Mouse (Mus musculus) gastrocnemius, postnatal 14 days (tissue): ENCODE data around the gene Ncoa5. TPM values are rescaled to one million over a fixed set of nuclear protein-coding genes. Genes with fewer than 3 reads are reported as not detected.
A peak's percentile ranks its signal among the peaks of the same experiment; 100 is the strongest.

Source experiments
- DNase-seq: peaks from one replicate; pipeline ENCODE4 v3.0.0; 2021; ENCODE audit warnings: mixed read lengths
- intact Hi-C: fragments of 180-260 bp; cut with DNase I; formaldehyde crosslinking; loops from one replicate; pipeline ENCODE4 v1.15.1; 2025; ENCODE audit warnings: low total_unique reads
- total RNA-seq, 2 experiments: library from RNA; stranded (reverse); gene quantifications; 2 replicates each; pipeline ENCODE4 v1.2.3; 2021

Ncoa5 gene
- total RNA-seq, 2 experiments from 2014 or later: 12.3 TPM

GRCm38 (mm10) chr2:165003108-165003507 is 31.6 kb downstream of the Ncoa5 start:
- intact Hi-C loops: no loop called here
- no peak for DNase-seq

- intact Hi-C loops: no loop called here
- DNase-seq: no peak
These were observed 32.7 kb downstream of the Ncoa5 start for GRCm38 (mm10) chr2:165001958-165002357.

GRCm38 (mm10) chr2:164997721-164998428 is 36.8 kb downstream of the Ncoa5 start:
- intact Hi-C loops: no loop called here
- DNase-seq: peak; percentile 37

GRCm38 (mm10) chr2:164996848-164997720 is 37.6 kb downstream of the Ncoa5 start:
- intact Hi-C loops: no loop called here

GRCm38 (mm10) chr2:164995976-164996375 is 38.7 kb downstream of the Ncoa5 start:
- intact Hi-C loops: no loop called here
- no peak for DNase-seq

More at GRCm38 (mm10) chr2:164996848-164997720, 37.6 kb downstream of the Ncoa5 start:
- no peak for DNase-seq

- no peak for DNase-seq
- intact Hi-C loops: no loop called here
These were observed 39.8 kb downstream of the Ncoa5 start for GRCm38 (mm10) chr2:164994659-164995428.

- no peak for DNase-seq
- intact Hi-C loops: no loop called here
These were observed 40.5 kb downstream of the Ncoa5 start for GRCm38 (mm10) chr2:164994156-164994555.

- DNase-seq: no peak
- intact Hi-C loops: no loop called here
These were observed 42.9 kb downstream of the Ncoa5 start for GRCm38 (mm10) chr2:164991808-164992207.

GRCm38 (mm10) chr2:164991111-164991510 is 43.6 kb downstream of the Ncoa5 start:
- intact Hi-C loops: no loop called here
- no peak for DNase-seq

GRCm38 (mm10) chr2:164988777-164989176 is 45.9 kb downstream of the Ncoa5 start:
- intact Hi-C loops: no loop called here
- no peak for DNase-seq

- no peak for DNase-seq
- intact Hi-C loops: no loop called here
These were observed 48.2 kb downstream of the Ncoa5 start for GRCm38 (mm10) chr2:164986371-164987027.

GRCm38 (mm10) chr2:164985962-164986361 is 48.7 kb downstream of the Ncoa5 start:
- intact Hi-C loops: no loop called here
- no peak for DNase-seq

- intact Hi-C loops: no loop called here
- peak; percentile 36 for DNase-seq
These were observed 54.9 kb downstream of the Ncoa5 start for GRCm38 (mm10) chr2:164979749-164980148.

GRCm38 (mm10) chr2:164975611-164976010 is 59.1 kb downstream of the Ncoa5 start:
- no peak for DNase-seq

GRCm38 (mm10) chr2:164972646-164973045 is 62.0 kb downstream of the Ncoa5 start:
- intact Hi-C loops: no loop called here
- no peak for DNase-seq

More at GRCm38 (mm10) chr2:164975611-164976010, 59.1 kb downstream of the Ncoa5 start:
- intact Hi-C loops: no loop called here

- no peak for DNase-seq
- intact Hi-C loops: no loop called here
These were observed 64.0 kb downstream of the Ncoa5 start for GRCm38 (mm10) chr2:164970631-164971196.

- intact Hi-C loops: no loop called here
- DNase-seq: no peak
These were observed 65.3 kb downstream of the Ncoa5 start for GRCm38 (mm10) chr2:164969348-164969781.

- intact Hi-C loops: no loop called here
- peak; percentile 70 for DNase-seq
These were observed 66.2 kb downstream of the Ncoa5 start for GRCm38 (mm10) chr2:164968451-164968851.
